Mouse (Mus musculus) liver, adult 2 months (tissue): ENCODE measurements at regions not wholly inside any gene's neighbourhood (a gene's known extent, or its start where the extent isn't known, plus 50 kb on each side); places are given as distances from the start of the nearest gene placed in this dataset.

Experiments used
- CTCF ChIP-seq: fragments of 200-500 bp; IDR thresholded peaks from 2 replicates; pipeline ENCODE4 v1.5.1; 2011; ENCODE audit warnings: low read depth, low read length, control low read depth
- POLR2A ChIP-seq: fragments of 200-500 bp; IDR thresholded peaks from 2 replicates; pipeline ENCODE4 v1.6.1; 2011; ENCODE audit warnings: low read length, control low read depth; ENCODE audit not compliant: insufficient read depth; ENCODE audit errors: extremely low read depth

GRCm38 (mm10) chr19:18185767-18186554, 348.5 kb upstream of the Pcsk5 start:
- TF ChIP-seq POLR2A (no peak), CTCF (no peak)
